ENCODE assay signal across 8 mouse cellular contexts in the genomic region with DNA sequence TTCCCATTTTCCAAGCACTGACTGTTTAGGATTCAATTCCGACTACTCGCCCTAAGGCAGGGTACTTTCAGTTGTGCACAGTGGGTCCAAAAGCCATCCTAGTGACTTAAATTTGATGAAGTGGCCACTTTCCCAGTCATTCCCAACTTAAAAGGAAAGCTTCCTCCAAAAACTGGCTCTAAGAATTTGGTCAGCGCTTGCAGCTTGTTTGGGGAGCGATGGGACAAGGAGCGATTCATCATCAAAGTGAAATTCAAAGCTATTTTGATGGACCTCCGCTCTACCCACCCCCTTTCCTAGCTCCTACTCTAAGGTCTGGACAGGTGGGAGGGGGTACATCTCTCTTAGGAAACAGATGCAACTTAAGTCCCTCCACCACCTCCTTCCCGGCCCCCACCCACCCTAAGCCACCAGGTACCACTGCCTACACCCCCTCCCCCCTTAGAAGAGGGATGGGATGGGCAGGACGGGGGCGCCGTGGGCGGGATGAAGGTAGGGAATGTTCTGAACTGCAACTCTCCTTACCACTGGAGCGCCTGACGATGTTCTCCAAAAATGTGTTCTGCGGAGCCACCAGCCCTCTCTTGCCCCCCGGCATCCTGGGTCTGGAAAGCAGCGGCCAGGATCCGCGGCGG. TPM values are rescaled to one million over a fixed set of nuclear protein-coding genes. Genes with fewer than 3 reads are reported as not detected.
A peak's percentile ranks its signal among the peaks of the same experiment; 100 is the strongest.
DNase-seq lines count a peak whose midpoint lies in the region; ATAC-seq and TF ChIP-seq lines count a peak whose summit lies in the region.
"Had no signal": no experiment of that assay in that cellular context is flagged by ENCODE, and none has a peak within 500 bp of the region (broad histone marks: within the 10 kb centered on the region; RNA-seq: fewer than 3 reads in every experiment).

No protein-coding gene starts in this region.

- peaks cover 58% of the 10 kb centered on the region for H3K27me3 ChIP-seq in embryonic facial prominence, embryonic 15.5 days
- peaks cover 25% of the 10 kb centered on the region for H3K27me3 ChIP-seq in hindbrain, embryonic 13.5 days
- no peaks in the 10 kb centered on the region for H3K27me3 ChIP-seq in midbrain, postnatal 0 days (ENCODE audit: insufficient read depth, low read length)

- H3K4me1 ChIP-seq in embryonic facial prominence, embryonic 15.5 days: peaks cover 21% of the 10 kb centered on the region
- H3K4me1 ChIP-seq in hindbrain, embryonic 13.5 days (replicated peaks): peaks cover 20% of the 10 kb centered on the region
- peaks cover 4% of the 10 kb centered on the region for H3K4me1 ChIP-seq in midbrain, postnatal 0 days (ENCODE audit: insufficient read depth, low read length)

- WGBS in embryonic facial prominence, embryonic 15.5 days: 3% methylated on average over 19 of the region's 19 CpGs
- WGBS in hindbrain, embryonic 13.5 days: 3% methylated on average over 19 of the region's 19 CpGs
- 3% methylated on average over 19 of the region's 19 CpGs for WGBS in midbrain, postnatal 0 days

- peak overlapping the region; percentile 77 for H3K4me2 ChIP-seq in embryonic facial prominence, embryonic 15.5 days (replicated peaks)
- peak overlapping the region; percentile 97 for H3K4me2 ChIP-seq in hindbrain, embryonic 13.5 days
- H3K4me2 ChIP-seq in midbrain, postnatal 0 days (ENCODE audit: low read depth, low read length, poor library complexity, severe bottlenecking): peak overlapping the region; percentile 93

- ATAC-seq in embryonic facial prominence, embryonic 15.5 days (ENCODE audit: insufficient number of reproducible peaks, low FRiP score, low TSS enrichment, low read depth): 0 out of 2 replicates have a peak, but pooled peaks have one; percentile 7
- ATAC-seq in hindbrain, embryonic 13.5 days (ENCODE audit: low FRiP score): peak; percentile 63
- ATAC-seq in midbrain, postnatal 0 days (ENCODE audit: low FRiP score): peak; percentile 22; the same call in 1 of the 2 replicates

- no peak for TF ChIP-seq CTCF in left cerebral cortex, adult 2 months (IDR thresholded peaks at IDR 0.05)
- no peak for TF ChIP-seq CTCF in midbrain, postnatal 0 days (IDR thresholded peaks at IDR 0.05)

- intact Hi-C loops in left cerebral cortex, adult 2 months (cut with DNase I): loop anchor here (2.0 to 5.0 kb wide), 3 partner anchors 99 to 849 kb away; no protein-coding TSS in a partner anchor
- intact Hi-C loops in left cerebral cortex, postnatal 10 days (cut with DNase I): loop anchor here (5.0 kb wide), 2 partner anchors 211 to 844 kb away; no protein-coding TSS in a partner anchor

- no peaks in the 10 kb centered on the region for H3K9me3 ChIP-seq in embryonic facial prominence, embryonic 15.5 days (replicated peaks)
- H3K9me3 ChIP-seq in hindbrain, embryonic 13.5 days: no peaks in the 10 kb centered on the region
- H3K9me3 ChIP-seq in midbrain, postnatal 0 days (ENCODE audit: low read length): no peaks in the 10 kb centered on the region

- peak overlapping the region; percentile 94 for H3K27ac ChIP-seq in left cerebral cortex, adult 2 months
- no peak overlapping the region for H3K27ac ChIP-seq in embryonic facial prominence, embryonic 15.5 days (replicated peaks)
- H3K27ac ChIP-seq in hindbrain, embryonic 13.5 days: peak overlapping the region; percentile 83
- peak overlapping the region; percentile 69 for H3K27ac ChIP-seq in midbrain, postnatal 0 days (ENCODE audit: low read depth, low read length)

- no peaks in the 10 kb centered on the region for H3K36me3 ChIP-seq in embryonic facial prominence, embryonic 15.5 days
- H3K36me3 ChIP-seq in hindbrain, embryonic 13.5 days: no peaks in the 10 kb centered on the region
- no peaks in the 10 kb centered on the region for H3K36me3 ChIP-seq in midbrain, postnatal 0 days (ENCODE audit: insufficient read depth, low read length)

- H3K9ac ChIP-seq in embryonic facial prominence, embryonic 15.5 days: no peak overlapping the region
- H3K9ac ChIP-seq in hindbrain, embryonic 13.5 days: peak overlapping the region; percentile 81
- peak overlapping the region; percentile 64 for H3K9ac ChIP-seq in midbrain, postnatal 0 days (replicated peaks; ENCODE audit: low read length, poor library complexity, severe bottlenecking)

- H3K4me3 ChIP-seq in left cerebral cortex, adult 2 months: peak overlapping the region; percentile 80
- H3K4me3 ChIP-seq in embryonic facial prominence, embryonic 15.5 days (replicated peaks): peak overlapping the region; percentile 42
- peak overlapping the region; percentile 66 for H3K4me3 ChIP-seq in hindbrain, embryonic 13.5 days
- peak overlapping the region; percentile 73 for H3K4me3 ChIP-seq in midbrain, postnatal 0 days (ENCODE audit: low read depth, low read length)

- DNase-seq in left cerebral cortex, adult 2 months (ENCODE audit: extremely low spot score in 1 of 2, low spot score in 2 of 2): peak; percentile 17 to 31
- no peak for DNase-seq in left cerebral cortex, postnatal 10 days (ENCODE audit: extremely low spot score in 1 of 2, low spot score in 2 of 2)
- no peak for DNase-seq in midbrain, postnatal 0 days (ENCODE audit: low spot score)
- DNase-seq in adrenal gland, adult (ENCODE audit: inconsistent age in 2 of 2, low spot score in 1 of 2): no peak
- no peak for DNase-seq in gastrocnemius, postnatal 10 days
- DNase-seq: thymus, adult 2 months had no signal

RNA-seq across cellular contexts. Expression of a gene that starts 1.1 kb away (rescaled TPM):
- 10 to 100 TPM; 83.7 to 88.1 TPM for total RNA-seq in left cerebral cortex, adult 2 months (2021)
- total RNA-seq in left cerebral cortex, postnatal 10 days (2021): 10 to 100 TPM; 63.0 to 73.0 TPM
- 0.30 and 0.39 TPM in 2 replicates for polyA plus RNA-seq in embryonic facial prominence, embryonic 15.5 days (2015; fragmentation: Nextera tagmentation; extraction: Ambion mirVana)
- polyA plus RNA-seq in hindbrain, embryonic 13.5 days (2015; fragmentation: Nextera tagmentation; extraction: Ambion mirVana): 2.4 and 3.0 TPM in 2 replicates
- total RNA-seq in midbrain, postnatal 0 days (2014; rRNA removed): 8.9 and 10.5 TPM in 2 replicates
- 2.1 and 2.6 TPM in 2 replicates for polyA plus RNA-seq in midbrain, postnatal 0 days (2015; fragmentation: Nextera tagmentation; extraction: Ambion mirVana)
- under 1 TPM; 0.23 to 0.40 TPM for total RNA-seq in gastrocnemius, postnatal 10 days (2021)
- polyA plus RNA-seq: thymus, adult 2 months had no signal

Comparison
In these comparisons a context has a peak if more than half of its experiments do, and no peak if none do; other contexts are left out.
1. DNase-seq: peak in left cerebral cortex, adult 2 months (2 of 2); none in left cerebral cortex, postnatal 10 days (0 of 2), midbrain, postnatal 0 days (single experiment), adrenal gland, adult (0 of 2) and gastrocnemius, postnatal 10 days (single experiment).
2. ATAC-seq: peak in every context shown above with its lines; median percentile 63 in hindbrain, embryonic 13.5 days; 22 in midbrain, postnatal 0 days; 7 in embryonic facial prominence, embryonic 15.5 days.
3. Peak in every context shown above with its lines, with median percentiles within 50 percentile points of each other: H3K4me3 ChIP-seq and H3K4me2 ChIP-seq.